Mouse (Mus musculus) liver, embryonic 12.5 days (tissue): ENCODE data around the gene Glipr2. TPM values are rescaled to one million over a fixed set of nuclear protein-coding genes. Genes with fewer than 3 reads are reported as not detected.
A peak's percentile ranks its signal among the peaks of the same experiment; 100 is the strongest.

Source experiments
- ATAC-seq: fragments of 200-750 bp; cut with Nextera tagmentation; 2 replicates; pipeline ENCODE4 v1.8.0; 2017; ENCODE audit warnings: moderate number of reproducible peaks, mild to moderate bottlenecking, moderate library complexity
- H3K27ac ChIP-seq: fragments of 300-500 bp; sonication (generic); 2 replicates; pipeline ENCODE4 v1.5.1; 2016; ENCODE audit warnings: mild to moderate bottlenecking
- H3K27me3 ChIP-seq: fragments of 300-500 bp; sonication (generic); replicated peaks from 2 replicates; pipeline ENCODE4 v1.6.1; 2016; ENCODE audit warnings: mild to moderate bottlenecking, moderate library complexity
- H3K36me3 ChIP-seq: fragments of 300-500 bp; sonication (generic); 2 replicates; pipeline ENCODE4 v1.6.1; 2016; ENCODE audit warnings: mild to moderate bottlenecking, moderate library complexity
- H3K4me1 ChIP-seq: fragments of 300-500 bp; sonication (generic); 2 replicates; pipeline ENCODE4 v1.6.1; 2016
- H3K4me2 ChIP-seq: fragments of 300-500 bp; sonication (generic); 2 replicates; pipeline ENCODE4 v1.6.1; 2016; ENCODE audit warnings: mild to moderate bottlenecking, moderate library complexity
- H3K4me3 ChIP-seq: fragments of 300-500 bp; sonication (generic); 2 replicates; pipeline ENCODE4 v1.5.1; 2016; ENCODE audit warnings: mild to moderate bottlenecking, moderate library complexity
- H3K9ac ChIP-seq: fragments of 300-500 bp; sonication (generic); 2 replicates; pipeline ENCODE4 v1.6.1; 2016; ENCODE audit warnings: mild to moderate bottlenecking, moderate library complexity
- H3K9me3 ChIP-seq: fragments of 300-500 bp; sonication (generic); replicated peaks from 2 replicates; pipeline ENCODE4 v1.6.1; 2016; ENCODE audit warnings: mild to moderate bottlenecking, moderate library complexity
- WGBS: fragments of 180-500 bp; shearing (Covaris S2); methylation state at CpG from one replicate; pipeline ENCODE4 v1.1.7; 2016; ENCODE audit not compliant: insufficient replicate concordance; 5-methylcytosine and 5-hydroxymethylcytosine counted together
- polyA plus RNA-seq: library from polyadenylated mRNA; unstranded; fragments of >200 nt; fragmentation: Nextera tagmentation; extraction: Ambion mirVana; gene quantifications from 2 replicates; pipeline ENCODE4 v1.2.1, GENCODE M21; 2016

Gene Glipr2
- polyA plus RNA-seq, 1 experiment from 2014 or later, result 46.6 TPM

DNA sequence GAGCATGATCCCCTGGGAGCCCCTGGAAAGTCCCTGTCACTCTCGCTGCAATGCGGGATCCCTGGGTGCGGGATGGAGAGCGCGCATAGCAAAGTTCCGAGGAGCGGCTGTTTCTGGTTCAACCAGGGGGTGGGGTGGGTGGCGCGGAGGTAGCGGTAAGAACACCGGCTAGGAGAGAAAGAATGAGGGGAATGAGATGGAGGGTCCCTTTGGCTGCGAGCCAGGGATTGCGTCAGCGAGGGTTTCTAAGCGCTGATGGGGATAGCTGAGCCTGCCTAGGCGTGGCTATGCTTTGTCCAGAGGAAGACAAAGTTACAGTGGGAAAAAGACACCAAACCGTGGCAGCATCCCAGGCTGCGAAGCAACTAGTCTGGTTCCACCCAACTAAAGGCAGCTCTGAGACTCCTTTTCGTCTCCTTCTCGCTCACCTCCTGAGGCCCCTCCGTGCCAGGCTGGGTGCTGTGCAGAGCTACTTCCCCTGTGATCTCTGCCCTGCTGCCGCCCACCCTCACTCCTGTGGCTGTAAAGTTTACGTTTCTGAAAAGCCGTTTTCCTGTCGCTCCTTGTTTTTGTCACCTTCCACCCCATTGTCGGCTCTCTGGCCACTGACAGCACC lies 753 bp downstream of the Glipr2 start:
- no peaks in the 10 kb centered on the region for H3K9me3 ChIP-seq
- H3K9ac ChIP-seq, result peak overlapping the region; percentile 75
- peak overlapping the region; percentile 72 for H3K27ac ChIP-seq
- H3K4me3 ChIP-seq, result peak overlapping the region; percentile 78
- H3K4me1 ChIP-seq, result peaks cover 60% of the 10 kb centered on the region
- H3K4me2 ChIP-seq, result peak overlapping the region; percentile 98
- H3K36me3 ChIP-seq, result no peaks in the 10 kb centered on the region
- WGBS, result under 1% methylated on average over 26 of the region's 26 CpGs
- H3K27me3 ChIP-seq, result peaks cover 11% of the 10 kb centered on the region
- peak; percentile 14 for ATAC-seq

GRCm38 (mm10) chr4:43959523-43960179 lies 2.5 kb downstream of the Glipr2 start:
- ATAC-seq, result peak; percentile 33
- Histone ChIP-seq H3K4me3 (peak overlapping the region; percentile 78), H3K9ac (peak overlapping the region; percentile 61), H3K4me1 (peaks cover 77% of the 10 kb centered on the region), H3K4me2 (peak overlapping the region; percentile 98), H3K27me3 (peaks cover 11% of the 10 kb centered on the region), H3K9me3 (no peaks in the 10 kb centered on the region), H3K27ac (peak overlapping the region; percentile 90), H3K36me3 (no peaks in the 10 kb centered on the region)
- 15% methylated on average over 9 of the region's 9 CpGs for WGBS

DNA sequence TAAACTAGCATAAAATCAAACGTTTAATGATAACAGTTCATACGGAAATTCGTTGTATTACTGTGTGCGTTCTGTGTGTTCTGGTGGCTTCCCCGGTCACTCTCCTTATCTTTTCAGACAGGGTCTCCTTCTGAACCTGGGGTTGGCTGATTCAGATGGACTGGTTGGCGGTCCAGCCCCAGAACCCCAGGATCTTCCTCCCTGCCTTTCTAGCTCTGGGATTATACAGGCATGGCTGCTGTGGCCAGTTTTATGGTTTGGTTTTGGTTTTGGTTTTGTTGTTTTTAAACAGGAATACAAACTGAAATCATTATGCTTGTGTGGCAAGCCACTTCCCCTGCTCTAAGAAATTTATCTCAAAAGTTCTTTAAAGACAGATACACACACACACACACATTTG lies 3.0 kb downstream of the Glipr2 start:
- H3K9me3 ChIP-seq, result no peaks in the 10 kb centered on the region
- WGBS, result 15% methylated on average over 6 of the region's 6 CpGs
- peak overlapping the region; percentile 90 for H3K27ac ChIP-seq
- H3K9ac ChIP-seq, result peak overlapping the region; percentile 61; the same call in 1 of the 2 replicates
- H3K4me2 ChIP-seq, result peak overlapping the region; percentile 98
- peaks cover 11% of the 10 kb centered on the region for H3K27me3 ChIP-seq
- H3K4me1 ChIP-seq, result peaks cover 82% of the 10 kb centered on the region
- H3K4me3 ChIP-seq, result peak overlapping the region; percentile 78
- H3K36me3 ChIP-seq, result no peaks in the 10 kb centered on the region
- peak; percentile 50 for ATAC-seq

DNA sequence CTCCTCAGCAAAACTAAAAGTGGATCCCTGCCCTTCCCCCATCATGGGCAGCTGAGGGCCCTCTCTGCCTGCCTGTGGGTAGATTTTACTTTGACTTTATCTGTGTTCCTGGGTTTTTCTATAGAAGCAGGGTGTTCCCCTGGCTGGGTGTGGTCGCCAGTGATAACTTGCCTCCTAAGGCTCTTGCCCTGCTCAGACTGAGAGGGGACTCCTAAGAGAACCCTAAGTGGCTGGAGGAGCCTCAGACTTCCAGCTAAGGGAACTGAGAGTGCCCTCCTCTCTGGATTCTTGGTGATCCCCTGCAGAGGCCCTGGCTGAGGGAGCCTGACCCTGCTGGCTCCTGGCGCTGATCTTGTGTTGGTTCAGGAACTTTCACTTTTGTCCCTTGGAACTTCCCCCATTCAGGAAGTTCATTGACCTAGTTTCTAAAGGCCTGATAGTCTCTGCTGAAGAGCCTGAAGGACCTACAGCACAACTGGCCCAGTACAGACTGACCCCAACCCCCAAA lies 7.2 kb downstream of the Glipr2 start:
- Histone ChIP-seq H3K27ac (peak overlapping the region; percentile 91), H3K36me3 (0 out of 2 replicates have a peak, but pooled peaks cover 3% of the 10 kb centered on the region), H3K9me3 (no peaks in the 10 kb centered on the region), H3K4me1 (peaks cover 97% of the 10 kb centered on the region), H3K4me3 (peak overlapping the region; percentile 28), H3K27me3 (no peaks in the 10 kb centered on the region), H3K9ac (peak overlapping the region; percentile 66), H3K4me2 (peak overlapping the region; percentile 74)
- 16% methylated on average over 2 of the region's 2 CpGs for WGBS
- ATAC-seq, result peak; percentile 88

DNA sequence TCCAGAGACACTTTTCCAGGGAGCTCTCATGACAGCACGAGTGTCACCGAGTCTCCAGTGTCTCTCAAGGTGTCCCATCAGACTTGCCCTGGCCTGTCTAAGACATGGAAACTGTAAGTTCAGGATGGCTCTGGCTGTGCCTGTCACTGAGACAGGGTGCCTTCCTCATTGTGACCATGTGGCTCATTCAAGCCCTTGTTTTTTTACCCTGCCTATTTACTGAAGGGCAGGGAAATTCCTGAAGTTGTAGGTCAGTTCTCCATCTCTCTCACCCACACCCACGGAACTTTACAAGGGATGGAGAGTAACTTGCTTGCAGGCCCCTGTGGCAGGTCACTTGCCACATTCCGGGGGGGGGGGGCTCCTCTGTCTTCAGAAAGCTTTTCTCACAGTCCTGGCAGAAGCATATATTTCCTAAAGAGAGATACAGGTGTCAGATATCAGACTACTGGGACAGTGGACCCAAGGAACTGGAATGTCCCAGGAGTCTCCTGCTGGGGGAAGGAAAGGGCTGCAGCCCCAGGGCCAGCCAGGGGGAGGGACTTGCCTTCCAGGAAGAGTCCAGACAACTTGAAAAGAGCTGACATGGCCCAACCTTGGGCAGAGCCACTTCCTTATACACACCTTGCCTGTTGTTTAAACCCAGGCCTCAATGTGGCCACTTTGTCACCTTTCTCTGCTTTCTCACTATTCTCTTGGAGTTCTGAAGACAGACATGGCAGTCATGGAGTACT lies 7.9 kb downstream of the Glipr2 start:
- WGBS, result 43% methylated on average over 4 of the region's 4 CpGs
- Histone ChIP-seq H3K36me3 (peaks cover 6% of the 10 kb centered on the region), H3K4me2 (peak overlapping the region; percentile 74), H3K27me3 (no peaks in the 10 kb centered on the region), H3K4me3 (peak overlapping the region; percentile 28; the same call in 1 of the 2 replicates), H3K9me3 (no peaks in the 10 kb centered on the region), H3K9ac (peak overlapping the region; percentile 66), H3K4me1 (peaks cover 97% of the 10 kb centered on the region), H3K27ac (peak overlapping the region; percentile 91)
- peak; percentile 6; the same call in 1 of the 2 replicates for ATAC-seq

GRCm38 (mm10) chr4:43965856-43966535 lies 8.8 kb downstream of the Glipr2 start:
- Histone ChIP-seq H3K4me2 (peak overlapping the region; percentile 74), H3K9ac (peak overlapping the region; percentile 66; the same call in 1 of the 2 replicates)
- no peak for ATAC-seq

GRCm38 (mm10) chr4:43968650-43969049 lies 11.4 kb downstream of the Glipr2 start:
- H3K9me3 ChIP-seq, result no peaks in the 10 kb centered on the region
- peaks cover 96% of the 10 kb centered on the region for H3K4me1 ChIP-seq
- H3K9ac ChIP-seq, result 0 out of 2 replicates have a peak overlapping the region, but pooled peaks have one; percentile 1
- H3K4me2 ChIP-seq, result no peak overlapping the region
- peaks cover 19% of the 10 kb centered on the region for H3K36me3 ChIP-seq
- no peaks in the 10 kb centered on the region for H3K27me3 ChIP-seq
- 0 out of 2 replicates have a peak overlapping the region, but pooled peaks have one; percentile 10 for H3K27ac ChIP-seq
- 78% methylated on average over 13 of the region's 13 CpGs for WGBS
- H3K4me3 ChIP-seq, result no peak overlapping the region
- ATAC-seq, result no peak

More at GRCm38 (mm10) chr4:43965856-43966535, 8.8 kb downstream of the Glipr2 start:
- Histone ChIP-seq H3K4me3 (no peak overlapping the region), H3K9me3 (no peaks in the 10 kb centered on the region), H3K4me1 (peaks cover 97% of the 10 kb centered on the region), H3K27me3 (no peaks in the 10 kb centered on the region), H3K27ac (peak overlapping the region; percentile 91), H3K36me3 (peaks cover 15% of the 10 kb centered on the region)
- WGBS, result 56% methylated on average over 7 of the region's 7 CpGs

DNA sequence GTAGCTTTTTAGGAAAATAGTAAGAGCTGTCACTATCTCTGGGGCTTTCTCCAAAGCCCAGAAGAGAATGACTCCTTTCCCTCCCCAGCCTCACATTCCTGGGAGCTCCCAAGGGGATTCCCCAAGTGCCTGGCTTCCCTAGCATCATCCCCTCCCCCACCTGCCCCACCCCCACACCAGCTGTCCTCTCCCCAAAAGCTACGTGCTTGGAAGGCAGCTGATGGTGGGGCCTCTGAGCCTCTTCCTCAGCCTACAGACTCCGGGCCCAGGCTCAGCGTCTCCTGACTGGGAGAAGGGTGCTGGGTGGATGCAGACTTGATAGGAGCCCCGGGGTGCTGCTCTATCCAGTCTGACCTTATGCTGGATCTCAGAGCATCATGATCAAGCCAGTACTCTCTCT lies 12.2 kb downstream of the Glipr2 start:
- H3K4me3 ChIP-seq, result no peak overlapping the region
- H3K4me2 ChIP-seq, result no peak overlapping the region
- peaks cover 22% of the 10 kb centered on the region for H3K36me3 ChIP-seq
- no peak overlapping the region for H3K9ac ChIP-seq
- H3K4me1 ChIP-seq, result peaks cover 95% of the 10 kb centered on the region
- no peaks in the 10 kb centered on the region for H3K27me3 ChIP-seq
- H3K27ac ChIP-seq, result 0 out of 2 replicates have a peak overlapping the region, but pooled peaks have one; percentile 48
- 30% methylated on average over 4 of the region's 4 CpGs for WGBS
- ATAC-seq, result no peak
- H3K9me3 ChIP-seq, result no peaks in the 10 kb centered on the region

DNA sequence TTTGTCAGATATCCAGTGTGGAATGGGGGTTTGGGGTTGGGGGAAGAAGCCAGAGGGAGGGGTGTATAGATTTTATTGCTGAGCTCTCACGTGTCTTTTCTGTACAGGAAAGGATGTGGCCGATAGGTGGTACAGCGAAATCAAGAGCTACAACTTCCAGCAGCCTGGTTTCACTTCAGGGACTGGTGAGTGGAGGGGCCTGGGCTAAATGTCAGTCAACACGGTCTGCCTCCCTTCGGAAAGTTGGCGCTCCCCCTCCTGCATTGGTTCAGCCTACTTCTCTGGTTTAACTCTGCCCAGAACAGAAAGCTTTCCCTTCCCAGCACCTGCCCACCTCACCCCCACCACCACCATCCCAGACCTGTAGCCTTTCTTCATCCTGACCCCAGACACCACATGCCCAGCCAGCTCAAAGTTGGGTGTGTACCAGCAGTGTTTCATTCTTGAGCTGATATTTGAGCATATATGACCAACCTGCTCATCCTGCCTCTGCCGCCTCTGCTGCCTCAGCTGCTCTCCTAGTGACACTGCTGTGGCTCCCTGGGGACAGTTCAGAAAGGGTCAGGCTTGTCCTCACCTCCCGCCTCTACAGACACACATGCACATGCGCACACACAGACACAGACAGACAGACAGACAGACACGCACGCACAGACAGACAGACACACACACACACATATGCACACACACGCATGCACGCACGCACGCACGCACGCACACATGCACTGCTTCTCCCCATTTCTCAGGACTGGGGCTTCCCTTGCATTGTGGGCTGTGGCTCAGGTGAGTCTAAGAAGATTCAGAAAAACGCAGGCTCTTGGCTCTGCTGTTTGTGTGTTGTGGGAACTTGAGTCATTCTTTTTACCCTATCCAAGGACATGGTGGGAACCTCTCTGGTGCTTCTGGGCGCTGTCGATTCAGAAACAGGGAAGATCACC lies 13.5 kb downstream of the Glipr2 start:
- no peak overlapping the region for H3K4me2 ChIP-seq
- no peaks in the 10 kb centered on the region for H3K9me3 ChIP-seq
- 89% methylated on average over 20 of the region's 20 CpGs for WGBS
- H3K27ac ChIP-seq, result 0 out of 2 replicates have a peak overlapping the region, but pooled peaks have one; percentile 27
- H3K36me3 ChIP-seq, result peaks cover 27% of the 10 kb centered on the region
- H3K4me1 ChIP-seq, result peaks cover 91% of the 10 kb centered on the region
- 0 out of 2 replicates have a peak overlapping the region, but pooled peaks have one; percentile 25 for H3K9ac ChIP-seq
- H3K4me3 ChIP-seq, result no peak overlapping the region
- no peaks in the 10 kb centered on the region for H3K27me3 ChIP-seq
- ATAC-seq, result no peak

DNA sequence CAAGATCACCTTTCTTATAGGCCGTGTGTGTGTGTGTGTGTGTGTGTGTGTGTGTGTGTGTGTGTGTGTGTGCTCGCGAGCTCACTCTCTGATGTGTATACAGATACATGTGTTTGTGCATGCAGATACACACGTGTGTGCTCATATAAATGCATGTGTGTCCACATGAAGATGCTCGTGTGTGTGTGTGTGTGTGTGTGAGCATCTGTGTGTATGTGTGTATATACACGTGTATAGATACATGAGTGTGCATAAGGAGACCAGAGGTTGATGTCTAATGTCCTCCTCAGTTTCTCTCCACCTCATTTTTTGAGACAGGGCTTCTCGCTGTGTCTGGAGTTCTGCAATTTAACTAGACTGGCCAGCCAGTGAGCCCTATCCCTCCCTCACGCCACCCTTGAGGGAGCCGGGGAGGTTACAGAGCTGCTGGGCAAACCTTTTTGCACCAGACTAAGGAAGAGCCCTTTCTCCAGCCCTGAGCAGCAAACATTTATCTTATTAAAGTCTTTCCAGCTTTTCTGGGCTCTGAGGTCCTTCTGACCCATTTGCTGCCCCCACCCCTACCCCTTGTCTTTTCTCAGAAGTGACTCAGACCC lies 14.4 kb downstream of the Glipr2 start:
- H3K27ac ChIP-seq, result peak overlapping the region; percentile 79
- peaks cover 34% of the 10 kb centered on the region for H3K36me3 ChIP-seq
- H3K4me2 ChIP-seq, result peak overlapping the region; percentile 50
- peaks cover 87% of the 10 kb centered on the region for H3K4me1 ChIP-seq
- peak; percentile 12; the same call in 1 of the 2 replicates for ATAC-seq
- 50% methylated on average over 9 of the region's 9 CpGs for WGBS
- no peaks in the 10 kb centered on the region for H3K27me3 ChIP-seq
- H3K4me3 ChIP-seq, result peak overlapping the region; percentile 9; the same call in 1 of the 2 replicates
- H3K9ac ChIP-seq, result peak overlapping the region; percentile 22; the same call in 1 of the 2 replicates
- H3K9me3 ChIP-seq, result no peaks in the 10 kb centered on the region
